Mouse (Mus musculus) B cell, adult (primary cell): ENCODE results near the gene Endou. TPM values are rescaled to one million over a fixed set of nuclear protein-coding genes. Genes with fewer than 3 reads are reported as not detected.

Experiments
- total RNA-seq: library from RNA; stranded (reverse); gene quantifications from 4 replicates; pipeline ENCODE4 v1.2.4, GENCODE M21; 2023; ENCODE audit not compliant: inconsistent age

Gene Endou
- 5.3 to 6.8 TPM (median 6.7 TPM) in 4 replicates for total RNA-seq

DNA sequence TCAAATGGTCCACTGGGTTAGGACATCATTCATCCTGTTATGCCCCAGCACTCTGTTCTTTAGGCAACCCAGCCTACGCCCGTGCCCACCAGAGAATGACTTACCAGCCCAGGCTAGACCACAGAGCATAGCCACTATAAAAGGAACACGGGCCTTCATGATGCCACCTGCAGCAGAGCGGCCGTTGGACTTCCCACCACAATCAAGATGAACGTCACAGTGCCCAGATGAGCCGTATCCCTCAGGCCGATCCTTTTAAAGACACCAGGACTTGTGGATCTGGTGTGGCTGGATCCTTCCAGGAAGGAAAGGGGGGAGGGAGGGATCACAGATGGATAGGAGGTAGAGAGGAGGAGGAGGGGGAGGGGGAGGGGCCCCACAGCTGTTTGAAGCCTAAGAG, at the start of gene Endou:
TSS of gene Endou (minus strand) at position 229 of the 400 bp plus-strand sequence.

DNA sequence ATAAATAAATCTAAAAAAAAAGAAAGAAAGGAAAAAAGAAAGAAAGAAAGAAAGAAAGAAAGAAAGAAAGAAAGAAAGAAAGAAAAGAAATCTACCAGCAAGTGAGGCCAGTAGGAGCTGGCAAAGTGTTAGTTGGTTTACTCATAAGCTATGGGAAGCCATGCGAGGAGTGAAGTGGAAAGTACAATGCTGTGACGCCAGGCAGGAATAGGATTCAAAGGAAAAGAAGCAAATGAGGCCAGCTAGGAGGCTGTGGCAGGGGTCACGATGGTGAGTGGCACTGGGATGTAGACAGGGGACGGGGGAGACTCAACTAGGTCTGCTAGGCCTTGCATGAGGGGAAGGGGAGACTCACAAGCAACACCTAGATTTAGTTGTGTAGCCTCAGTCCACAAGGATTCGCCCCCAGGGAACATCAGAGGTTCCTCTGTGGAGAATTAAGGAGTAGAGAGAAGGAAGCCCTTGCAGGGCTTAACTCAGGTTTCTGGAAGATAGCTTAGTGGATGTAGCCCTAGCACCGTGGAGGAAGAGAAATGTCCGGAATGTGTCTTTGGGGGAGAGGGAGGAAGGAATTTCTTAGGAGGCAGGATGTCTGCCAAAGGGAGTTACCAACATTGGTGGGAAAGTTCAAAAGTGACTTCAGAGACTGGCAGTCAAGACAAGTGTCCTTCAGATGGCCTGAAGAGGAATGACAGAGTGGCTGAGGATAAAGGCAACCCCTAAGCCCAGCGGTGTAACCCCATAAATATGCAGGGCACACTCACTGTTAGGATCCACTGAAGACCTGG, 47.4 kb upstream of the Endou start, which contains the start of gene Slc48a1:
TSS of gene Slc48a1 (plus strand) at position 210 of the 788 bp plus-strand sequence.

DNA sequence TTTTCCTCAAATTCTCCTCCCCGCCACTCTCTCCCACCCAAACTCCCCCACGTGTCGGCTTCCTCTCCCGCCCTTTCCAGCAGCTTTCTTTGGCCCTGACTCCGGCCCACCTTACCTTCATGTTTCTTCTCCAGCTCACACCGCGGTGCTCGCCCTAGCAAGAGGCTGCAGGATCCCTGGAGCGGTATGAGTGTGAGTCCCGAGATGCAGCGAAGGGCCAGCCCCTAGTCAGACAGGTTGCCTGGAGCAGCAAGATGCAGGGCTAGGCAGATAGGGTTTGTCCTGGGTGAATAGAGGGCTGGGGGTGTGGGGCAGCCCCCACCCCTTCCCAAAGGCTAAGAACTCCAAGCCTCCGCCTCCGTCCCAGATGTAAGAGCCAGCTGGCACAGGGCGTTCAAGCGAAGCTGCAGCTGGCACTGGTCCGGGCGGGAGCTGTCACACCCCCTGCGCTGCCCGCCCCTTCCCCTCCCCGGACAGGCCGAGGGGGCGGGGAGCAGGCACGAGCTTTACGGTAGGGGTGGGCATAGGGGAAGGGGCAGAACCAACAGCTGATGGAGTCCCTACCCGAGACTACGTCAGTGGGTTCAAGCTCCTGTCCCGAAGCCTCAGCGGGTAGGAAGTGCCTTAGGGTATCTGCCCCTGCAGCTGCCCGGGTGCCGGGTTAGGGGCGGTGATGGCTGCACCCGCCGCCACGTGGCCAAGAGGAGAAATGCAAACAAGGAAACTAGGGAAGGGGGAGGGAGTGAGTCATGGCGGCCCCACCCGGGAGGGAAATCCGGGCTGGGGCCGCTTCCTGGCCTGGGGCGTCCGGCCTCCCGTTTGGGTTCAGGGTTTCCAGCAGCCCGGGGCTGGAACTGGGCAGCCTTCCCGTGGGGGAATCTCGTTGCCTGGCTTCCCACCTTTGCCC, 36.4 kb upstream of the Endou start, which contains the start of gene Rapgef3:
TSS of gene Rapgef3 (minus strand) at position 693 of the 907 bp plus-strand sequence.

DNA sequence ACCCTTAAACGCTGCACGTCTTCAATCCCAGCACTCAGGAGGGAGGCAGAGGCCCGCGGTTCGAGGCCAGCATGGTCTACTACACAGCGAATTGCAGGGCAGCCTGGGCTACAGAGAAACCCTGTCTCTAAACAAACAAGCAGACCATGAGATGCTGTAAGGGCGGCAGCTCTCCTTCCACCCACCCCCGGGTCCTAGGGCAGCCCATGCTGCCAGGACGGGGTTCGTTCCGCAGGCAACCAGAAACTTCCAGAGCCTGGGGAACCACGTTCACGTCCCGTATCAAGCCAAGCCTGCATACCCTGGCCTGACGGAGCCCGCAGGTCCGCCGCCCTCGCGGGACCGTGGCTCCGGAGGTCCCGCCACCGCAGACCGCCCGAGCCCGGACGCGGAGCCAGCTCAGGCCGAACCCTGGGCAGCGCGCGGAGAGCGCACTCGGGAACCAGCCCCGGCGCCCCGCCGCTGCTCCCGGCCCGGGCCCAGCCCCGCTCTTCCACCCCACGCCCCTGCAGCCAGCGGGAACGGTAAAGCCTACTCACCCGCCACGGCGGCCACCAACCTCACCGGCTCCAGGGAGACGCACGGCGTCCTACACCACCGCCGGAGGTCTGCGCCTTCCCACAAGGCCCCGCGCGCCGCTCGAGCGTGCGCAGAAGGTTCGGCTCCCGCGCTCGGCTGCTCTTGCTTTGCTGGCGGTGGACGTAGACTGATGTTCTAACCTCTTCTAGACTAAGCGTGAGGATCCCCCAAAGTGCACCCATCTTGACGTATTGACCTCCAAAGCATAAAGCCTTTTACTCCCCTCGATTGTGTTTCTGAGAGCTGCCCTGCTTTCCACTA, 25.7 kb downstream of the Endou start, which contains the start of gene Rpap3:
TSS of gene Rpap3 (minus strand) at position 615 of the 840 bp plus-strand sequence.

Other genes with a start within 250 kb of the Endou start
- gene Rpap3, start 25.5 kb downstream of the Endou start, total RNA-seq: 14.6 to 19.1 TPM (median 16.5 TPM) in 4 replicates
- gene Rapgef3, start 36.6 kb upstream of the Endou start, total RNA-seq: 2.9 to 8.3 TPM (median 7.4 TPM) in 4 replicates
- 20.5 to 24.5 TPM (median 21.4 TPM) in 4 replicates for gene Slc48a1, start 47.2 kb upstream of the Endou start, total RNA-seq
- gene Hdac7, start 113.2 kb upstream of the Endou start, total RNA-seq: 128 to 144 TPM (median 132 TPM) in 4 replicates
- gene Vdr, start 179.3 kb upstream of the Endou start, total RNA-seq: 0.48 to 0.96 TPM (median 0.72 TPM) in 4 replicates
- 14.7 to 23.0 TPM (median 20.4 TPM) in 4 replicates for gene Tmem106c, start 232.9 kb upstream of the Endou start, total RNA-seq